Mouse (Mus musculus) CD8-positive naive resting alpha-beta T cell, adult 2 months (primary cell): ENCODE measurements around the gene Otc.
A peak's percentile ranks its signal among the peaks of the same experiment; 100 is the strongest.

Experiments used
- DNase-seq, 2 experiments: peaks; one replicate each; pipeline ENCODE4 v3.0.0; 2022; ENCODE audit warnings: low read depth in 2 of 2, low spot score in 2 of 2

The Otc gene

GRCm38 (mm10) chrX:10251852-10252504, at the start of gene Otc:
Gene Otc, plus strand, starts transcription at chrX:10252305.
- no peak for DNase-seq

- DNase-seq, result no peak
Observed at GRCm38 (mm10) chrX:10205937-10206336, 46.2 kb upstream of the Otc start.

- DNase-seq, result peak; percentile 26 to 43
Observed at GRCm38 (mm10) chrX:10215972-10216371, 36.1 kb upstream of the Otc start.

- DNase-seq, result peak; percentile 83 to 89
Observed at GRCm38 (mm10) chrX:10216410-10216949, 35.6 kb upstream of the Otc start, which contains the start of gene Rpgr. Gene Rpgr, minus strand, starts transcription at chrX:10216920.

GRCm38 (mm10) chrX:10219281-10219680, 32.8 kb upstream of the Otc start:
- DNase-seq, result no peak

GRCm38 (mm10) chrX:10233051-10233450, 19.1 kb upstream of the Otc start:
- DNase-seq, result no peak

GRCm38 (mm10) chrX:10234617-10235016, 17.5 kb upstream of the Otc start:
- no peak for DNase-seq

GRCm38 (mm10) chrX:10239515-10239914, 12.6 kb upstream of the Otc start:
- DNase-seq, result no peak

- no peak for DNase-seq
Observed at GRCm38 (mm10) chrX:10243916-10244315, 8.2 kb upstream of the Otc start.

GRCm38 (mm10) chrX:10251357-10251756, 748 bp upstream of the Otc start:
- DNase-seq, result no peak

- DNase-seq, result no peak
Observed at GRCm38 (mm10) chrX:10257774-10258173, 5.7 kb downstream of the Otc start.

- DNase-seq, result no peak
Observed at GRCm38 (mm10) chrX:10258260-10258659, 6.2 kb downstream of the Otc start.

GRCm38 (mm10) chrX:10268308-10268707, 16.2 kb downstream of the Otc start:
- DNase-seq, result no peak

GRCm38 (mm10) chrX:10268761-10269437, 16.8 kb downstream of the Otc start:
- no peak for DNase-seq

- DNase-seq, result no peak
Observed at GRCm38 (mm10) chrX:10297341-10297740, 45.2 kb downstream of the Otc start.

GRCm38 (mm10) chrX:10318176-10318575, 66.1 kb downstream of the Otc start:
- DNase-seq, result no peak

GRCm38 (mm10) chrX:10330246-10330645, 78.1 kb downstream of the Otc start:
- no peak for DNase-seq

GRCm38 (mm10) chrX:10331749-10332148, 79.6 kb downstream of the Otc start:
- no peak for DNase-seq

- DNase-seq, result no peak
Observed at GRCm38 (mm10) chrX:10336816-10337215, 84.7 kb downstream of the Otc start.

GRCm38 (mm10) chrX:10355867-10356266, 103.8 kb downstream of the Otc start:
- no peak for DNase-seq
